Mouse (Mus musculus) CH12.LX (cell line): ENCODE measurements around the gene Lrrc29. TPM values are rescaled to one million over a fixed set of nuclear protein-coding genes. Genes with fewer than 3 reads are reported as not detected.

ENCODE experiments used
- DNase-seq: peaks from one replicate; pipeline ENCODE4 v3.0.0-alpha.2; 2013; ENCODE audit errors: extremely low read depth
- H3K27ac ChIP-seq: 2 replicates; pipeline ENCODE4 v1.5.1; 2012; ENCODE audit warnings: low read depth, mild to moderate bottlenecking, control low read depth, moderate library complexity; ENCODE audit not compliant: insufficient read depth
- H3K27me3 ChIP-seq: replicated peaks from 2 replicates; pipeline ENCODE3; 2012; ENCODE audit warnings: inconsistent platforms
- H3K36me3 ChIP-seq, 2 experiments: replicated peaks in 1 of 2; 2 replicates each; pipeline versions ENCODE3 to v1.6.1; 2012; ENCODE audit warnings: inconsistent platforms in 1 of 2, low read length in 1 of 2, mild to moderate bottlenecking in 1 of 2, mixed read lengths in 1 of 2, moderate library complexity in 1 of 2; ENCODE audit not compliant: control insufficient read depth in 1 of 2, insufficient read depth in 1 of 2
- H3K4me1 ChIP-seq, 2 experiments: 2 replicates each; pipeline ENCODE4 v1.6.1; 2012; ENCODE audit warnings: inconsistent platforms in 1 of 2, moderate library complexity in 1 of 2; ENCODE audit not compliant: insufficient read depth in 2 of 2, control insufficient read depth in 1 of 2
- H3K4me2 ChIP-seq: 2 replicates; pipeline ENCODE4 v1.6.1; 2012; ENCODE audit warnings: low read depth, mild to moderate bottlenecking, control low read depth; ENCODE audit not compliant: poor library complexity, insufficient read depth, severe bottlenecking
- H3K4me3 ChIP-seq, 3 experiments: fragments of 150-350 bp in 1 of 3; sonication (generic) in 1 of 3; replicated peaks in 1 of 3; 2 replicates each; pipeline versions ENCODE3 to v1.5.1; 2011 to 2012; ENCODE audit warnings: low read depth in 2 of 3, low read length in 2 of 3, mild to moderate bottlenecking in 2 of 3, moderate library complexity in 2 of 3, control low read depth in 1 of 3, improper control_type of control experiment in 1 of 3, inconsistent platforms in 1 of 3, mixed read lengths in 1 of 3; ENCODE audit not compliant: poor library complexity in 1 of 3
- H3K79me2 ChIP-seq: replicated peaks from 2 replicates; pipeline ENCODE4 v1.6.1; 2012; ENCODE audit warnings: mild to moderate bottlenecking, moderate library complexity; ENCODE audit not compliant: control insufficient read depth, poor library complexity, insufficient read depth, severe bottlenecking; ENCODE audit errors: extremely low read depth
- H3K9ac ChIP-seq: 2 replicates; pipeline ENCODE4 v1.6.1; 2012; ENCODE audit warnings: low read depth, mild to moderate bottlenecking, control low read depth, moderate library complexity; ENCODE audit not compliant: insufficient read depth
- H3K9me3 ChIP-seq: replicated peaks from 2 replicates; pipeline ENCODE3; 2012; ENCODE audit warnings: low read length, inconsistent platforms, mixed read lengths
- BHLHE40 ChIP-seq: IDR thresholded peaks from 2 replicates; pipeline ENCODE4 v1.6.1; 2011; ENCODE audit warnings: mild to moderate bottlenecking, low read depth, low read length, improper control_type of control experiment
- CHD1 ChIP-seq: IDR thresholded peaks from 2 replicates; pipeline ENCODE4 v1.6.1; 2012; ENCODE audit warnings: low read depth, low read length, improper control_type of control experiment, inconsistent platforms
- CHD2 ChIP-seq: IDR thresholded peaks from 2 replicates; pipeline ENCODE4 v1.6.1; 2011; ENCODE audit warnings: low read length, improper control_type of control experiment
- CTCF ChIP-seq, 2 experiments: IDR thresholded peaks in 1 of 2; conservative IDR thresholded peaks in 1 of 2; 2 replicates each; pipeline ENCODE4 v1.5.1; 2011 to 2012; ENCODE audit warnings: low read depth in 2 of 2, low read length in 2 of 2, improper control_type of control experiment in 1 of 2, inconsistent platforms in 1 of 2, mild to moderate bottlenecking in 1 of 2, moderate library complexity in 1 of 2
- ETS1 ChIP-seq: conservative IDR thresholded peaks from 2 replicates; pipeline ENCODE4 v1.6.1; 2012; ENCODE audit warnings: low read depth, mild to moderate bottlenecking, inconsistent platforms, low read length, improper control_type of control experiment, moderate library complexity
- GABPA ChIP-seq: IDR thresholded peaks from 2 replicates; pipeline ENCODE4 v1.6.1; 2012; ENCODE audit warnings: low read depth, low read length, improper control_type of control experiment, inconsistent platforms; ENCODE audit not compliant: insufficient replicate concordance
- JUN ChIP-seq: IDR thresholded peaks from 2 replicates; pipeline ENCODE4 v1.6.1; 2011; ENCODE audit warnings: low read depth, mild to moderate bottlenecking, low read length, improper control_type of control experiment, moderate library complexity; ENCODE audit not compliant: insufficient read depth
- KAT2A ChIP-seq: IDR thresholded peaks from 2 replicates; pipeline ENCODE4 v1.6.1; 2012; ENCODE audit warnings: low read length, improper control_type of control experiment, inconsistent platforms; ENCODE audit not compliant: insufficient replicate concordance
- MAFK ChIP-seq: IDR thresholded peaks from 2 replicates; pipeline ENCODE4 v1.6.1; 2011; ENCODE audit warnings: low read length, improper control_type of control experiment; ENCODE audit not compliant: insufficient replicate concordance
- MAX ChIP-seq: IDR thresholded peaks from 2 replicates; pipeline ENCODE4 v1.6.1; 2011; ENCODE audit warnings: low read length, improper control_type of control experiment
- MXI1 ChIP-seq: IDR thresholded peaks from 2 replicates; pipeline ENCODE4 v1.6.1; 2011; ENCODE audit warnings: mild to moderate bottlenecking, low read depth, low read length, improper control_type of control experiment
- NELFE ChIP-seq: IDR thresholded peaks from 2 replicates; pipeline ENCODE4 v1.6.1; 2011; ENCODE audit warnings: low read depth, low read length, improper control_type of control experiment
- POLR2A ChIP-seq: IDR thresholded peaks from 2 replicates; pipeline ENCODE4 v1.6.1; 2011; ENCODE audit warnings: low read depth, mild to moderate bottlenecking, improper control_type of control experiment, low read length
- POLR2AphosphoS2 ChIP-seq: IDR thresholded peaks from 2 replicates; pipeline ENCODE4 v1.6.1; 2011; ENCODE audit warnings: low read depth, low read length, improper control_type of control experiment
- RAD21 ChIP-seq: IDR thresholded peaks from 2 replicates; pipeline ENCODE4 v1.6.1; 2011; ENCODE audit warnings: low read depth, mild to moderate bottlenecking, low read length, improper control_type of control experiment, moderate library complexity
- RCOR1 ChIP-seq: conservative IDR thresholded peaks from 2 replicates; pipeline ENCODE4 v1.6.1; 2012; ENCODE audit warnings: low read depth, mild to moderate bottlenecking, inconsistent platforms, low read length, improper control_type of control experiment
- SIN3A ChIP-seq: IDR thresholded peaks from 2 replicates; pipeline ENCODE4 v1.6.1; 2012; ENCODE audit warnings: low read length, improper control_type of control experiment, inconsistent platforms
- SMC3 ChIP-seq: IDR thresholded peaks from 2 replicates; pipeline ENCODE4 v1.6.1; 2011; ENCODE audit warnings: low read depth, low read length, improper control_type of control experiment
- TBP ChIP-seq: conservative IDR thresholded peaks from 2 replicates; pipeline ENCODE4 v1.6.1; 2011; ENCODE audit warnings: low read depth, low read length, improper control_type of control experiment
- TCF12 ChIP-seq: IDR thresholded peaks from 2 replicates; pipeline ENCODE4 v1.6.1; 2014; ENCODE audit warnings: low read depth, mild to moderate bottlenecking, inconsistent platforms, low read length, improper control_type of control experiment
- UBTF ChIP-seq: IDR thresholded peaks from 2 replicates; pipeline ENCODE4 v1.6.1; 2012; ENCODE audit warnings: low read depth, mild to moderate bottlenecking, inconsistent platforms, low read length, improper control_type of control experiment, moderate library complexity
- ZC3H11A ChIP-seq: IDR thresholded peaks from 2 replicates; pipeline ENCODE4 v1.6.1; 2012; ENCODE audit warnings: low read depth, mild to moderate bottlenecking, inconsistent platforms, low read length, improper control_type of control experiment
- dilution Hi-C: fragments of 300-500 bp; cut with MboI; formaldehyde crosslinking; loops from 2 replicates; pipeline ENCODE4 v1.14.3; 2020; ENCODE audit warnings: low sequenced_read_pairs; ENCODE audit not compliant: extremely low pct_unique_long_range_greater_than_20kb, extremely low pct_ligation_motif_present
- in situ Hi-C: fragments of 300-500 bp; cut with MboI; formaldehyde crosslinking; loops from 3 replicates; pipeline ENCODE4 v1.14.3; 2019; ENCODE audit warnings: low sequenced_read_pairs, low pct_ligation_motif_present, low pct_unique_long_range_greater_than_20kb, mixed read lengths
- polyA plus RNA-seq: library from polyadenylated mRNA; unstranded; fragments of >175 nt; gene quantifications from 2 replicates; pipeline ENCODE4 v1.2.1, GENCODE M21; 2012; ENCODE audit warnings: low read depth; ENCODE audit not compliant: insufficient read length
- total RNA-seq, 2 experiments: library from RNA; depleted of rRNA; stranded (reverse); fragments of 300-350 nt in 1 of 2; fragments of >200 nt in 1 of 2; gene quantifications; 2 replicates each; pipeline ENCODE4 v1.2.3; 2012 to 2014

Lrrc29 gene
- total and polyA plus RNA-seq, 3 experiments = 1.4 to 1.8 (median 1.7) TPM

GRCm38 (mm10) chr8:105313622-105314402 is 12.3 kb downstream of the Lrrc29 start:
- no peaks in the 10 kb centered on the region for H3K79me2 ChIP-seq
- dilution Hi-C loops = no loop called here
- no peak overlapping the region for H3K4me2 ChIP-seq
- in situ Hi-C loops = no loop called here
- no peak overlapping the region for H3K4me3 ChIP-seq
- no peak overlapping the region for H3K27ac ChIP-seq
- DNase-seq = no peak
- H3K9ac ChIP-seq = no peak overlapping the region
- H3K4me1 ChIP-seq = no peaks in the 10 kb centered on the region
- no peak for TF ChIP-seq SIN3A
- TF ChIP-seq CTCF (conservative IDR thresholded peaks at IDR 0.05 in 1 of 2, IDR thresholded peaks at IDR 0.05 in 1 of 2; ENCODE audit: low read depth in 2 of 2, low read length in 2 of 2) = no peak
- TF ChIP-seq POLR2AphosphoS2 = no peak
- H3K9me3 ChIP-seq = peaks cover 2% of the 10 kb centered on the region
- H3K36me3 ChIP-seq = peaks cover 74 to 99% of the 10 kb centered on the region in 2 experiments
- no peaks in the 10 kb centered on the region for H3K27me3 ChIP-seq

- no peak for DNase-seq
- H3K27ac ChIP-seq = no peak overlapping the region
- no peak overlapping the region for H3K4me3 ChIP-seq
- in situ Hi-C loops = no loop called here
- peaks cover 2% of the 10 kb centered on the region for H3K9me3 ChIP-seq
- no peaks in the 10 kb centered on the region for H3K27me3 ChIP-seq
- H3K4me2 ChIP-seq = no peak overlapping the region
- dilution Hi-C loops = no loop called here
- TF ChIP-seq MAX = no peak
- TF ChIP-seq SMC3 = no peak
- no peak for TF ChIP-seq UBTF
- TF ChIP-seq MAFK = no peak
- TF ChIP-seq RAD21 = no peak
- TF ChIP-seq CHD1 = no peak
- TF ChIP-seq JUN = no peak
- no peak for TF ChIP-seq SIN3A
- TF ChIP-seq RCOR1 = no peak
- peaks cover 79 to 99% of the 10 kb centered on the region in 2 experiments for H3K36me3 ChIP-seq
- H3K4me1 ChIP-seq = no peaks in the 10 kb centered on the region
- no peak overlapping the region for H3K9ac ChIP-seq
- H3K79me2 ChIP-seq = no peaks in the 10 kb centered on the region
Measured at GRCm38 (mm10) chr8:105312891-105313481, 13.1 kb downstream of the Lrrc29 start.

- no peak for DNase-seq
- in situ Hi-C loops (no loop called here), dilution Hi-C loops (no loop called here)
- no peak overlapping the region for H3K9ac ChIP-seq
- H3K27me3 ChIP-seq = no peaks in the 10 kb centered on the region
- H3K4me2 ChIP-seq = no peak overlapping the region
- no peak overlapping the region for H3K4me3 ChIP-seq
- peaks cover 0 to 2% of the 10 kb centered on the region in 2 experiments; a peak in 2 of 4 replicates for H3K4me1 ChIP-seq
- TF ChIP-seq ZC3H11A = no peak
- no peak for TF ChIP-seq KAT2A
- no peak for TF ChIP-seq ETS1
- no peak for TF ChIP-seq CHD2
- no peak for TF ChIP-seq TCF12
- no peak for TF ChIP-seq TBP
- no peak for TF ChIP-seq MXI1
- TF ChIP-seq BHLHE40 = no peak
- no peak for TF ChIP-seq GABPA
- TF ChIP-seq NELFE = no peak
- no peak for TF ChIP-seq RAD21
- no peak for TF ChIP-seq POLR2A
- no peak for TF ChIP-seq POLR2AphosphoS2
- TF ChIP-seq, all 38 proteins: peak for 0
- Histone ChIP-seq H3K36me3 (peaks cover 89 to 99% of the 10 kb centered on the region in 2 experiments), H3K9me3 (peaks cover 2% of the 10 kb centered on the region), H3K79me2 (no peaks in the 10 kb centered on the region), H3K27ac (no peak overlapping the region)
Measured at GRCm38 (mm10) chr8:105311718-105312117, 14.4 kb downstream of the Lrrc29 start.
